Mouse (Mus musculus) heart, postnatal 0 days (tissue): Measurements from ENCODE around the gene Hoxd3.

ENCODE experiments used
- CTCF ChIP-seq: IDR thresholded peaks from 2 replicates; pipeline ENCODE4 v1.5.1; 2016; ENCODE audit warnings: antibody characterized with exemption, control low read depth, low read depth
- EP300 ChIP-seq: IDR thresholded peaks from 2 replicates; pipeline ENCODE4 v1.6.1; 2016; ENCODE audit warnings: antibody characterized with exemption, low read depth

GRCm38 (mm10) chr2:74693432-74693827 lies 18.3 kb upstream of the Hoxd3 start:
- TF ChIP-seq CTCF (no peak), EP300 (no peak)
